Mouse (Mus musculus) forebrain, embryonic 10.5 days (tissue): Measurements from ENCODE around the gene Trim38. TPM values are rescaled to one million over a fixed set of nuclear protein-coding genes. Genes with fewer than 3 reads are reported as not detected.

Source experiments
- DNase-seq: peaks from one replicate; pipeline ENCODE4 v3.0.0-alpha.2; 2017; ENCODE audit warnings: low spot score; ENCODE audit errors: extremely low spot score
- H3K27ac ChIP-seq: fragments of 300-500 bp; sonication (generic); 2 replicates; pipeline ENCODE4 v1.5.1; 2016; ENCODE audit warnings: mild to moderate bottlenecking
- H3K27me3 ChIP-seq: fragments of 300-500 bp; sonication (generic); 2 replicates; pipeline ENCODE4 v1.6.1; 2016; ENCODE audit warnings: mild to moderate bottlenecking; ENCODE audit not compliant: poor library complexity, severe bottlenecking
- H3K36me3 ChIP-seq: fragments of 300-500 bp; sonication (generic); replicated peaks from 2 replicates; pipeline ENCODE4 v1.6.1; 2016; ENCODE audit warnings: mild to moderate bottlenecking, moderate library complexity
- H3K4me1 ChIP-seq: fragments of 300-500 bp; sonication (generic); 2 replicates; pipeline ENCODE4 v1.6.1; 2016
- H3K4me3 ChIP-seq: fragments of 300-500 bp; sonication (generic); 2 replicates; pipeline ENCODE4 v1.5.1; 2016; ENCODE audit warnings: mild to moderate bottlenecking, moderate library complexity
- H3K9me3 ChIP-seq: fragments of 300-500 bp; sonication (generic); 2 replicates; pipeline ENCODE4 v1.6.1; 2016; ENCODE audit warnings: mild to moderate bottlenecking, moderate library complexity
- WGBS: fragments of 180-500 bp; shearing (Covaris S2); methylation state at CpG from one replicate; pipeline ENCODE4 v1.1.7; 2016; 5-methylcytosine and 5-hydroxymethylcytosine counted together
- microRNA-seq: library from miRNA; unstranded; fragments of <30 nt; microRNA quantifications from one replicate; pipeline ENCODE4, GENCODE M21; 2017
- polyA plus RNA-seq: library from polyadenylated mRNA; unstranded; fragments of >200 nt; fragmentation: Nextera tagmentation; extraction: Ambion mirVana; gene quantifications from 2 replicates; pipeline ENCODE4 v1.2.1, GENCODE M21; 2016

Gene Trim38
- polyA plus RNA-seq, 1 experiment from 2014 or later = 0.10 TPM

DNA sequence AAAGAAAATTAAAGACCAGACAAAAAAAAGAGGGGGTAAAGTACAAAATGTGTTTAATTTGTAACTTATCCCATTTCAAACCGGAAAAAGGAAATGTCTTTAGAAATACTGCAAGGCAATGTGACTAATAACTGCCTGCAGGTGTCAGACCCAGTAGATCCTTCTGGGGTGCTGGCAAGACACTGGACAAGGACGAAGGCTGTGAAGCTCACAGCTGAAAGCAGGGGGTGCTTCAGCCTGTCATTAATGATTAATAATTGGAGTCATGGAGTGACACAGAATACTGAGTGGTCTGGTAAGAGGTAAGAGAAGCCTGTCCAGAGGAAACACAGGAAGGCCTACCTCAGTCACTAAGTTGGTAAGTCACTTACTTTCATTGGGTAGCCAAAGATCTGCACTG is 69.6 kb downstream of the Trim38 start, which contains the start of gene Slc17a3:
TSS of gene Slc17a3 (plus strand) at position 127 of the 400 bp plus-strand sequence.
- DNase-seq = no peak
- no peaks in the 10 kb centered on the region for H3K4me1 ChIP-seq
- no peaks in the 10 kb centered on the region for H3K36me3 ChIP-seq
- H3K27ac ChIP-seq = no peak within 1 kb of the TSS
- H3K9me3 ChIP-seq = no peaks in the 10 kb centered on the region
- H3K4me3 ChIP-seq = no peak within 1 kb of the TSS
- WGBS = 86% methylated on average over 2 of the region's 2 CpGs
- no peaks in the 10 kb centered on the region for H3K27me3 ChIP-seq

Small RNAs within 50 kb of the gene (microRNA-seq; reads per million reads assigned to microRNA genes)
- gene Gm44314 (not detected), gene Gm44484 (not detected)

Other genes starting within 250 kb of the Trim38 start
- gene Hist1h4h, start 238.9 kb upstream of the Trim38 start, polyA plus RNA-seq = 3.8 and 4.0 TPM in 2 replicates
- 6.7 and 9.5 TPM in 2 replicates for gene Hist1h2af, start 236.0 kb upstream of the Trim38 start, polyA plus RNA-seq
- gene Hist1h3g, start 234.5 kb upstream of the Trim38 start, polyA plus RNA-seq = 6.3 and 8.1 TPM in 2 replicates
- 0.74 and 0.79 TPM in 2 replicates for gene Hist1h2bh, start 226.5 kb upstream of the Trim38 start, polyA plus RNA-seq
- gene Hist1h3f, start 225.9 kb upstream of the Trim38 start, polyA plus RNA-seq = 1.00 and 1.7 TPM in 2 replicates
- gene Hist1h4f, start 218.3 kb upstream of the Trim38 start, polyA plus RNA-seq = 0.53 and 0.60 TPM in 2 replicates
- 0.58 and 0.60 TPM in 2 replicates for gene Hist1h1d, start 216.7 kb upstream of the Trim38 start, polyA plus RNA-seq
- gene Hist1h3e, start 207.5 kb upstream of the Trim38 start, polyA plus RNA-seq = 6.1 and 6.7 TPM in 2 replicates
- gene Hist1h2ae, start 198.7 kb upstream of the Trim38 start, polyA plus RNA-seq = 102 and 105 TPM in 2 replicates
- 6.4 and 6.7 TPM in 2 replicates for gene Hist1h2bg, start 198.5 kb upstream of the Trim38 start, polyA plus RNA-seq
- 5.8 and 6.9 TPM in 2 replicates for gene Hist1h2bf, start 195.7 kb upstream of the Trim38 start, polyA plus RNA-seq
- 1.5 TPM in 2 replicates for gene Hist1h2ad, start 195.5 kb upstream of the Trim38 start, polyA plus RNA-seq
- 7.1 and 7.2 TPM in 2 replicates for gene Hist1h3d, start 194.2 kb upstream of the Trim38 start, polyA plus RNA-seq
- gene Hist1h4d, start 188.3 kb upstream of the Trim38 start, polyA plus RNA-seq = 112 and 119 TPM in 2 replicates
- 3.2 and 3.6 TPM in 2 replicates for gene Hist1h2be, start 148.8 kb upstream of the Trim38 start, polyA plus RNA-seq
- gene Hist1h1e, start 147.4 kb upstream of the Trim38 start, polyA plus RNA-seq = 19.8 and 21.4 TPM in 2 replicates
- gene Hist1h2ac, start 86.0 kb upstream of the Trim38 start, polyA plus RNA-seq = 1.00 and 1.1 TPM in 2 replicates
- gene Hist1h2bc, start 85.7 kb upstream of the Trim38 start, polyA plus RNA-seq = 17.2 and 19.3 TPM in 2 replicates
- gene Hist1h1t, start 74.1 kb upstream of the Trim38 start, polyA plus RNA-seq = not detected in 2 replicates
- 4.5 and 5.9 TPM in 2 replicates for gene Hist1h4c, start 71.5 kb upstream of the Trim38 start, polyA plus RNA-seq
- 1.3 and 1.5 TPM in 2 replicates for gene Hfe, start 59.1 kb upstream of the Trim38 start, polyA plus RNA-seq
- gene Hist1h1c, start 31.1 kb upstream of the Trim38 start, polyA plus RNA-seq = 9.4 and 10.7 TPM in 2 replicates
- gene Hist1h3c, start 24.3 kb upstream of the Trim38 start, polyA plus RNA-seq = 7.7 and 9.0 TPM in 2 replicates
- 2.3 and 2.7 TPM in 2 replicates for gene Hist1h2bb, start 23.2 kb upstream of the Trim38 start, polyA plus RNA-seq
- 49.5 and 50.4 TPM in 2 replicates for gene Hist1h2ab, start 18.8 kb upstream of the Trim38 start, polyA plus RNA-seq
- gene Hist1h3b, start 17.6 kb upstream of the Trim38 start, polyA plus RNA-seq = 9.1 and 9.5 TPM in 2 replicates
- 2.5 and 4.5 TPM in 2 replicates for gene Hist1h4b, start 12.9 kb upstream of the Trim38 start, polyA plus RNA-seq
- 0.69 TPM in 1 of 2 replicates, not detected in the other for gene Hist1h4a, start 8.7 kb upstream of the Trim38 start, polyA plus RNA-seq
- gene Hist1h3a, start 7.5 kb upstream of the Trim38 start, polyA plus RNA-seq = 2.2 and 3.6 TPM in 2 replicates
- gene Hist1h1a, start 6.2 kb upstream of the Trim38 start, polyA plus RNA-seq = 2.6 and 3.3 TPM in 2 replicates
- gene Slc17a2, start 37.1 kb downstream of the Trim38 start, polyA plus RNA-seq = not detected in 2 replicates
- not detected in 2 replicates for gene Slc17a3, start 69.5 kb downstream of the Trim38 start, polyA plus RNA-seq
- not detected in 2 replicates for gene Slc17a1, start 97.8 kb downstream of the Trim38 start, polyA plus RNA-seq
- gene Slc17a4, start 145.1 kb downstream of the Trim38 start, polyA plus RNA-seq = not detected in 2 replicates
- not detected in 2 replicates for gene Hist1h2ba, start 164.2 kb downstream of the Trim38 start, polyA plus RNA-seq
- not detected in 2 replicates for gene Hist1h2aa, start 164.5 kb downstream of the Trim38 start, polyA plus RNA-seq
- 0.21 TPM in 1 of 2 replicates, not detected in the other for gene Scgn, start 221.3 kb downstream of the Trim38 start, polyA plus RNA-seq